Mouse (Mus musculus): ENCODE data around the gene Lce1a2. TPM values are rescaled to one million over a fixed set of nuclear protein-coding genes. Genes with fewer than 3 reads are reported as not detected.
"Not testable (repeated sequence)": the region's sequence is repeated elsewhere in the genome, so short reads cannot be mapped to it uniquely, and the experiment has no call there.

Lce1a2 gene
- not detected for total RNA-seq (2021)
- long read RNA-seq, experiment 1, result 0 reads
- long read RNA-seq, experiment 2, result 0 reads

GRCm38 (mm10) chr3:92670215-92670614 is at the start of gene Lce1a2:
Gene Lce1a2 (minus strand): TSS chr3:92670315.
- H3K27ac ChIP-seq, result no peak within 1 kb of the TSS
- no peak for TF ChIP-seq CTCF (IDR thresholded peaks at IDR 0.05)
- DNase-seq (ENCODE audit: extremely low spot score in 1 of 2, low spot score in 2 of 2), result no peak
- H3K4me3 ChIP-seq, result no peak within 1 kb of the TSS
- intact Hi-C loops (cut with DNase I), result no loop called here

DNA sequence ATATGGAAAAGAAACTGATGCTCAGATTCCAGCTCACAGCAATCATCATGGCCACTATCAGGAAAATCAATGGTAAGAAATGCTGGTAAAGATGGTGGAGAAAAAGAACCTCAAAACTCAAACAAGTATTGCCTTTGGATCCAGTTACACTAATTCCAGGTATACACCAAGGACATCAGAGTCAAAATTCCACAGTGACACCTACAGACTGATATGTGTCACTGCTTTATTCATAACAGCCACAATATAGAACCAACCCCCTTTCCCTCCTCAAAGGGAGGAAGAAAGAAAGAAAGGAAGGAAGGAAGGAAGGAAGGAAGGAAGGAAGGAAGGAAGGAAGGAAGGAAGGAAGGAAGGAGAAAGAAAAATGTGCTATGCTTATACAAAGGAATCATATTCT is 45.0 kb upstream of the Lce1a2 start:
- TF ChIP-seq CTCF (IDR thresholded peaks at IDR 0.05), result no peak
- H3K4me3 ChIP-seq, result no peak overlapping the region
- intact Hi-C loops (cut with DNase I), result no loop called here
- no peak overlapping the region for H3K27ac ChIP-seq
- DNase-seq (ENCODE audit: extremely low spot score in 1 of 2, low spot score in 2 of 2), result no peak

GRCm38 (mm10) chr3:92708974-92709373 is 38.9 kb upstream of the Lce1a2 start, which contains the start of gene Lce1e:
Gene Lce1e (minus strand): TSS chr3:92709074.
- TF ChIP-seq CTCF (IDR thresholded peaks at IDR 0.05), result no peak
- DNase-seq (ENCODE audit: extremely low spot score in 1 of 2, low spot score in 2 of 2), result no peak
- H3K27ac ChIP-seq, result no peak within 1 kb of the TSS
- H3K4me3 ChIP-seq, result no peak within 1 kb of the TSS
- intact Hi-C loops (cut with DNase I), result no loop called here

- intact Hi-C loops (cut with DNase I), result no loop called here
- no peak for TF ChIP-seq CTCF (IDR thresholded peaks at IDR 0.05)
- no peak overlapping the region for H3K27ac ChIP-seq
- DNase-seq (ENCODE audit: extremely low spot score in 1 of 2, low spot score in 2 of 2), result no peak
- H3K4me3 ChIP-seq, result no peak overlapping the region
Observed at GRCm38 (mm10) chr3:92694613-92695012, 24.5 kb upstream of the Lce1a2 start.

DNA sequence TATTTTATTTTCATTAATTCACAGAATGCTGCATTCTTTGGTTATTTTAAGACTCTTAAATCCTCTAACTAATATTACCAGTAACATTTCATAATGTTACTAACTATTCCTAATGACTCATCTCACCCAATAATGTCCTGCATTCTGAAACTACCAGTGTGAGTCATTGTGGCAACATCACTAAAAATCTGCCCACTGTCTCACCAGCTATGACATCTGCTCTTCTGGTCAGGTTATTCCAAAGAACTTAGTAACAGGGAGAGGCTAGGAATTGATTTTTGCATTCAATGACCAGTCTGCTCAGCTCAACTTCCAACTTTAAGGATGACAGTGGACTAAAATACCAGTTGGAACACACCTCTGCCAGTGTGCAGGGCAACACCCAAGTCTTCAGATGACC is 21.6 kb upstream of the Lce1a2 start:
- DNase-seq (ENCODE audit: extremely low spot score in 1 of 2, low spot score in 2 of 2), result no peak
- intact Hi-C loops (cut with DNase I), result no loop called here
- Histone ChIP-seq H3K4me3 (no peak overlapping the region), H3K27ac (no peak overlapping the region)
- TF ChIP-seq CTCF (IDR thresholded peaks at IDR 0.05), result no peak

DNA sequence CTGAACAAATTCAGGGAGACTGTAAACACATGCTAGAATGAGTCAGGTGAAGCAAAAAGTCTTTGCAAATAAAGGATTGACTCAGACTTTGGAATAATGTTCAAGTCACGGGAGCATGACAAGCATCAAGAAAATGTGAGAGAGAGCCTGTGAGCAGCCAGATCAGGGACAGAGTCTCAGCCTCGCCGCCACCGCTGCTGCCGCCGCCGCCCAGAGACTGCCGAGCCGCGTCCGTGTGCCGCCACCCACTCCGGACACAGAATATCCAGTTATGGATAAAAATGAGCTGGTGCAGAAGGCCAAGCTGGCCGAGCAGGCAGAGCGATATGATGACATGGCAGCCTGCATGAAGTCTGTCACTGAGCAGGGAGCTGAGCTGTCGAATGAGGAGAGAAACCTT is 19.0 kb upstream of the Lce1a2 start:
- H3K27ac ChIP-seq; intact Hi-C loops (cut with DNase I); DNase-seq (ENCODE audit: extremely low spot score in 1 of 2, low spot score in 2 of 2); H3K4me3 ChIP-seq: not testable (repeated sequence)

DNA sequence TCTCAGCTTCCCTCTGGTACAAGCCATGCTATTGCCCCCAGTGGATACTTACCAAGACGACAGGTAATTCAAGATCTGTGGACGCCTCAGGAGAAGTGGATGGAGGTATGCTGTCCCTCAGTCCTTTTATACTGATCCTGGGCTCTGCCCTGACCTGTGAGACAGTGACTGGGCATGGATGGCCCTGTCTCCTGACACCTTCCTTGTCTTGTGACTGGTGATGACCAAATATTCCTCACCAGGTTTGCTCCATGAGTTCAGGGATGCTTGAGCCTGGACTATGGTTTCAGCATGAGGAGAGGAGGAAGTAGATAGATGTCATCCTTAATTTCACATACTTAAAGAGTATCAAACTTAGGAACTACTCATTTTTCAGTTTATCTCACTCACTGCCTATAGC is 17.0 kb upstream of the Lce1a2 start, which contains the start of gene Lce1d:
Gene Lce1d (minus strand): TSS at position 101 of the 400 bp plus-strand sequence.
- no peak for DNase-seq (ENCODE audit: extremely low spot score in 1 of 2, low spot score in 2 of 2)
- Histone ChIP-seq H3K4me3 (no peak within 1 kb of the TSS), H3K27ac (no peak within 1 kb of the TSS)
- intact Hi-C loops (cut with DNase I), result no loop called here
- no peak for TF ChIP-seq CTCF (IDR thresholded peaks at IDR 0.05)

DNA sequence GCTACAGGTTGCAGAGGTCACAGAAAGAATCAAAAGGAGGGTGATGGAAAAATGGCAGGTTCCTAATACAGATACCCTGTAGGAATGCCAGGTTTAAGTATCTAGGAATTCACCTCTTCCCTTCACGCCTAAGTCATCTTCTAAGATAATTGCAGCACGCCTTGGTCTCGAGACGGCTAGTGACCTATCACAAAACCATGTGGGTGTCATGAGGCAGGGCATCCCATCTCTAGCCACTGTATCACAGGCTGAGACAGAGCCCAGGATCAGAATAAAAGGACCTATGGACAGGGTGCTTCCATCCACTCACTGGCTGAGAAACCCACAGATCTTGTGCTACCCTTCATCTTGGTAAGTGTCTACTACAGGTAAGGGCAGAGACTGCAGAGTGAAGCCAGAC is 8.8 kb upstream of the Lce1a2 start, which contains the start of gene Lce1c:
Gene Lce1c (plus strand): TSS at position 301 of the 400 bp plus-strand sequence.
- no peak within 1 kb of the TSS for H3K27ac ChIP-seq
- DNase-seq (ENCODE audit: extremely low spot score in 1 of 2, low spot score in 2 of 2), result no peak
- no peak for TF ChIP-seq CTCF (IDR thresholded peaks at IDR 0.05)
- intact Hi-C loops (cut with DNase I), result no loop called here
- H3K4me3 ChIP-seq, result no peak within 1 kb of the TSS

- TF ChIP-seq CTCF (IDR thresholded peaks at IDR 0.05), result no peak
- no peak for DNase-seq (ENCODE audit: extremely low spot score in 1 of 2, low spot score in 2 of 2)
- intact Hi-C loops (cut with DNase I), result no loop called here
- Histone ChIP-seq H3K27ac (no peak within 1 kb of the TSS), H3K4me3 (no peak within 1 kb of the TSS)
Observed at GRCm38 (mm10) chr3:92656826-92657225, 13.3 kb downstream of the Lce1a2 start, which contains the start of gene Lce1b. Gene Lce1b (minus strand): TSS chr3:92656926.

DNA sequence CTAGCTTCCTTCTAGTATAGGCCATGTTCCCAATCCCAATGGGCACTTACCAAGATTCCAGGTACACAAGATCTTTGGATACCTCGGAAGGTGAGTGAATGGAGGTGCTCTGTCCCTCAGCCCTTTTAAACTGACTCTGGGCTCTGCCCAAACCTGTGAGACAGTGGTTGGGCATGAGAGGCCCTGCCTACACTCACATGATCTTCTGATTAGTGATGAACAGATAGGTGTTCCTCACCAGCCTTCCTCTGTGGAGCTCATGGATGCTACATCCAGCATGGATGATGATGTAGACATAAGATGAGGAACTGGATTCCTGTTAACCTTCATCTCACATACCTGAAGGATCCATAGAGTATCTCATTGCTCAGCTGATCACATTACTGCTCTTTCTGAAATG is 21.9 kb downstream of the Lce1a2 start, which contains the start of gene Lce1a1:
Gene Lce1a1 (minus strand): TSS at position 101 of the 400 bp plus-strand sequence.
- intact Hi-C loops (cut with DNase I), result no loop called here
- DNase-seq (ENCODE audit: extremely low spot score in 1 of 2, low spot score in 2 of 2), result no peak
- no peak within 1 kb of the TSS for H3K4me3 ChIP-seq
- TF ChIP-seq CTCF (IDR thresholded peaks at IDR 0.05), result no peak
- no peak within 1 kb of the TSS for H3K27ac ChIP-seq

- DNase-seq (ENCODE audit: extremely low spot score in 1 of 2, low spot score in 2 of 2), result no peak
- H3K27ac ChIP-seq, result no peak overlapping the region
- intact Hi-C loops (cut with DNase I), result no loop called here
- no peak overlapping the region for H3K4me3 ChIP-seq
- TF ChIP-seq CTCF (IDR thresholded peaks at IDR 0.05), result no peak
Observed at GRCm38 (mm10) chr3:92639854-92640253, 30.3 kb downstream of the Lce1a2 start.

DNA sequence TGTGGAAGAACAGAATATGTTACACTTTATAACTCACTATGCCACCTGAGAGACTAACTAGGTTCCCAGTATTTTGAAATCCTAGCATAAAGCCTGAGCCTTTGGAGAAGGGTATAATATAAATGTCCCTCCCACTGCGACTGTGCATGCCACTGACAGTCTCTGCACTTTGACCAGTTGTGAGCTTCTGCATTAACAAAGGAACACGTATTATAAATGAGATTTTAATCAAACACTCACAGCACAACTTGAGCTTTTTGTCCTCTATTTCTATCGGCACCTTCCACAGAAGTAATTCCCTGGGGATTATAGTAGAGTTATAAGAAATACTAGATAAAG is 31.5 kb downstream of the Lce1a2 start:
- H3K27ac ChIP-seq, result no peak overlapping the region
- H3K4me3 ChIP-seq, result no peak overlapping the region
- no peak for DNase-seq (ENCODE audit: extremely low spot score in 1 of 2, low spot score in 2 of 2)
- intact Hi-C loops (cut with DNase I), result no loop called here
- TF ChIP-seq CTCF (IDR thresholded peaks at IDR 0.05), result no peak
